Mouse (Mus musculus): ENCODE results near the gene Nr2e1. TPM values are rescaled to one million over a fixed set of nuclear protein-coding genes. Genes with fewer than 3 reads are reported as not detected.

The Nr2e1 gene
- total RNA-seq, 1 experiment from 2014 or later = not detected

Other genes starting within 250 kb of the Nr2e1 start
- gene Afg1l, start 105.1 kb downstream of the Nr2e1 start, total RNA-seq (2017) = 7.3 to 11.4 TPM (median 9.6 TPM) in 3 replicates
- 60.0 to 80.9 TPM (median 77.6 TPM) in 3 replicates for gene Snx3, start 81.6 kb downstream of the Nr2e1 start, total RNA-seq (2017)
- gene Ostm1, start 190 bp upstream of the Nr2e1 start, total RNA-seq (2017) = 73.5 to 79.9 TPM (median 79.6 TPM) in 3 replicates
- gene Sec63, start 177.9 kb upstream of the Nr2e1 start, total RNA-seq (2017) = 40.7 to 60.1 TPM (median 45.8 TPM) in 3 replicates

Data from monocyte, adult 5-6 weeks (primary cell).